Mouse (Mus musculus): ENCODE data around the gene Pgm2.
A peak's percentile ranks its signal among the peaks of the same experiment; 100 is the strongest.

Pgm2 gene

DNA sequence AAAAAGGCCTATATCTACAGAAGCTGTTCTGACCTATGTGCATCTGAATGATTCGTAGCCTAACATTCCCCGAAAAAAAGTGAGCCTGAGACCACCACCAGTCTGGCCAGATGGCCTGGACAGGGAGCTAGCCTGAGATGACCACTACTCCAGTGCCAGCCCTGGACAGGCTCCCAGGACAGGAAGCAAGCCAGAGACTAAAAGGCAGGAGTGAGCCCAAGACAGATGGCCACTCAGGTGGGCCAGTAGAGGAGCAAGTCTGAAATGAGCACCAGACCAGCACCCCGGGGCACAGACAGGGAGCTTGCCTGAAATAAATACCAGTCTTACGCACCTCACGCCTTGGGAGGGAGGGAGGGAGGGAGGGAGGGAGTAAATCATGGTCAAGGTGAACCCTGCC lies 51.6 kb downstream of the Pgm2 start:
- no peak for DNase-seq (ENCODE audit: low spot score in 2 of 2)

DNA sequence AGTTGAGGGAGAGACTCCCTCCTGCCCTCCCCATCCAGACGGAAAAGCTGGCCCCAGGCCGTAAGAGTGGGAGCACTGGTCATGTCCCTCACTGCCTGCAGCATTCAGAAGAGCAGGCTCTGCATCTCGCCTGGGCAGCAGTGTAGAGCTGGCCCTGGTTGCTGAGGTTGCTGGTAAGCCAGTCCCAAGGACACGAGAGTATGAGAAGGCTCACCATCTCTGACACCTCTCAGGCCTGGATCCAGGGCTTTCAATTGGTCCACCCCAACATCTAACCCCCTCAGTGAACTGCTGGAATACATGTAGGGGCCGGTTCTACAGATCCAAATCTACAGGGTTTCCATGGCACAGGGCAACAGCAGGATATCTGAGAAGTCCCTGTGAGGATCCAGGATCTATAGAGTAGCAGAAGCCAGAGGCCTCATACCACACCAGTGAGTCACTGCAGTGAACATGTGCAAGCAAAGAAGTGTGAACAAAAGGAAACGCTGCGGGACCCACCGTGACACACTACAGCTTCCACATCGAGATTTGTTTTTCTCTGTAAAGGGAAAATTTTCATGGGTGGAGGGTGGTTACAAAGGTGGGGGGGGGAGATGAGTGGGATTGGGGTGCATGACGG lies 53.7 kb downstream of the Pgm2 start:
- DNase-seq (ENCODE audit: low spot score in 2 of 2) = no peak

DNA sequence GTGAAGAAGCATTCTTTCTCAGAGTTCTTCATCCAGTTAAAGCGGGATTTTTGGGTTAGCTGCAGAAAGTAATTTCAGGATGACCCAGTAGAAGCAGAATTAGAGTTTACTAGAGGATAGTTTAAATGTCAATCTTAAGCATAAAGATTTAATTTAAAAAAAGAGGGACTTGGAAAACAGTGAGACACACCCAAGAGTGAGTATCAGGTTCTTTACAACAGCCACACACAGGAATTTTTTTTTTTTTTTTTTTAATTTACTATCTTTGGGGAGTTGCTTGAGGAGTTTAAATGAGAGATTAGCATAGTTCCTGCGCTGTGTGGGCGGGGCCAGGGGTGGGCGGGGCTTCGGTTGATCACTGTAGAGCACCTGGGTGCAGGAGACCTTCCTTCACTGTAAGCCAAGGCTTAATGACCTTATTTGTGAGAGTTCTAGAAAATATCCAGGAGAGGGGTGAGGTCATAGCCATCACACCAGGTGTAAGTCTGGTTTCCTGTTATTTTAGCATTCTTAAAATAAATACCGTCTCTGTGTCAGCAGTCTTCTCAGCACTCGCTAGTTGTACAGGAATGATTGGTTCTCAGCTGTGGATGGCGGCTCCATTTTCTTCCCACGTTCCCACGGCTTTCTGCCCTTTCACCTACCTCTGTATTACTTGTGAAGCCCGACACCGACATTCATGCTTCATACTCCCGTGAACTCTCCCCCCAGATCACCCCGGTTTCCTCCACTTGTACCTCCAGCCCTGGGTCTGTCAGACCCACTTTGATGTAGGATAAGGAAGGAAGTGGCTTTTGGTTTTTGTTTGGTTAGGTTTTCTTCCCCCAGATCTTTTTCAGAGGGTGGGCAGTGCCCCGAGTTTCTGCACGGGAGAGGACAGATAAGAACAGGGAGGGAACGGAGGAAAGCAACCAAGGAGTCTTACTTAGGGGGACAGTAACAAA lies 56.7 kb downstream of the Pgm2 start:
- peak; percentile 7 to 25 for DNase-seq (ENCODE audit: low spot score in 2 of 2)

DNA sequence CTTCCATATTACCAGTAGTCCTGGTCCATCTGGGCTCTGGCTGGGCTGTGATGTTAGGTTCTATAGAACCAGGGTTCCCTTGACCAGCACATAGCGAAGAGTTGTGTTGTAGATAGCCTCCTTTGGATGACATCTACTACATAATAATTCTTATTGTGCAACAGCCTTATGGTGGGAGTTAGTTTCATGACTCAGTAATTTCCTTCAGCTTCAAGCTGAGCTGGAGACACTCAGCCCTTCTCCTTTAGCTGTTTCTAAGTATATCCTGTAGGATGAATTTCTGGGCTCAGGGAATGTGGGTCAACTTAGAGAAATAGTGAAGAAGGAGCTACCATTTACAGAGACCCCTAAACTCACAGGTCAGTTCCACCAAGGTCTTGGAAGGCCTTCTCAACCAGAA lies 60.6 kb downstream of the Pgm2 start:
- no peak for DNase-seq (ENCODE audit: low spot score in 2 of 2)

DNA sequence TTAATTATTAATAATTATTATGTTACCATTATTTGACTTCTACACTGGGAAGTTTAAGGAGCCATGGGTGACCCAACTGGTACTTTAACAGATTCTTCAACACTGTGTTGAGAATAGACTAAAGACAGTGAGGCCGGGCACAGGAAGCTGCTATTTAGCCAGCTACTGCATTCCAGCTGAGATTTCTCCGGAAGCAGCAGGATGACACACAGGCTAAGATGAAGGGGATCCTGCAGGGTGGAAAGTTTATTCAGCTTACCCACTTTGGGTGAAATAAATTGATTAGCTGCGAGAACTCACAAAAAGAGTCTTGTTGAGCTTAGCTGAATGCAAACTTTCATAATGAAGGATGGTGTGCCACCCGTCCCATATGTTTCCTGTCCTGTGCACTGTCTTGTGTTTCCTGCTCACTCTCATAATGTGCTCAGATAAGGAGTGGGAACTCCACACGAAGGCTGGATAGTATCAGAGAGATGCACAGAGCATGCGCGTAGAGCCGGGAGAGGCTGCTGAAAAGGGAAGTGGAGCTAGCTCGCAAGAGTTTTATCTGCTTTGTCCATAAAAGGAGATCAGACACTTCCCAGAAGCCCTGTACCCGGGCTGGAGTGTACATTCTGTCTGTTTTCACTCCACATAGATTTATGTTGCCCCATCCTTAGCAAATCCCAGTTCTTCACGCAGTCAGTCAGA lies 63.3 kb downstream of the Pgm2 start, which contains the start of gene Tbc1d1:
Gene Tbc1d1 (plus strand): TSS at position 445 of the 690 bp plus-strand sequence.
- DNase-seq (ENCODE audit: low spot score in 2 of 2) = peak; percentile 10 to 53

DNA sequence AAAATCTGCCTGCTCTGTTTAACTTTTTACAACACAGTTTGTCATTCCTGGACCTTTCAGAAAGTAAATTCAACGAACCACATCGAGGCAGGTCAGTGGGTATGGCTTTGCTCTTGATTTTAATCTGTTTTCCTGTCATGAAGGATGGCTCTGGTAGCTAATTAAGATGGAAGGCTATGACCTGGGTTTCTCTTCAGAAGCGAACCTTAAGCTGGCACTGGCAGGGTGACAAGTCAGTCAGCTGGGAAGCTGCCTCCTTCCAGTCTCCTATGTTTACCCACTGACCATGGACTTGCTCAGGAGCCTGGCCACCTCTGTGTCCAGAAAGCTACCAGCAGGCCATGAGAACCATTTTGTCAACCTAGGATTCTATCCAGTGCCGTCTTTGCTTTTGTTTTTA lies 63.8 kb downstream of the Pgm2 start:
- DNase-seq (ENCODE audit: low spot score in 2 of 2) = no peak

DNA sequence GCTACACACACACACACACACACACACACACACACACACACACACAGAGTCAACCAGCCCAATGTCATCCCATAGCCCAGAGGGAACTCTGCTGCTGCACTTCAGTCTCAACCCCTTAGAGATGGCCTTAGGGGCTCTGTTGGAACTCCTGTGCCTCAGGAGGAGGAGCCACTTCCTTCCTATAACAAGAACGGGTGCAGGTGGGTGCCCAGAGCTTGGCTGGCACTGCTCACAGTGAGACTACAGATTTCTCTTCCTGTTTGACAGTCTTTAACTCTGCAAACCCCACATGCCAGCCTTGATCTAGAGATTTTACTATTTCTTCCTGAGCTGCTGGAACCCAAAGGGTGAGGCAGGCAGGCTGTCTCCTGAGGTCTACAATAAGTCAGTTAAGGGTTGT lies 65.2 kb downstream of the Pgm2 start:
- peak in 1 of 2 experiments; percentile 21 for DNase-seq (ENCODE audit: low spot score in 2 of 2)

DNA sequence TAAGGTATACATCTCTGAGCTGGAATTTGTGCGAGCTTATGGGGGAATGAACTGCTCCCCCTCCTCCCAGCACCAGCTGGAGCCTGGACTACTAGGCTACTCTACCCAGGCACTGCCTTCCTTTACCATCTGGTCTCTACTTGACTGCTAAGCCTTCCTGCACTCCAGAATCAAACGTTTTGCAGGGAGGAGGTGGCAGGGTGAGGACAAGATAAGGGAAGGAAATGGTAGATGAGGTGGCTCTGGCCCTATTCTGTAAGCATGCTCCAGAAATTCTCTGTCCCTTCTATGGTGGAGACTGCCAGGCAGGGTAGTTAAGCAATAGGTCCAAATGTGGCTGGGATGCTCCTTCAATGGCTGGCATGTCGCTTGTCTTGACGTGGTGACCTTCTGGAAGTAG lies 65.8 kb downstream of the Pgm2 start:
- DNase-seq (ENCODE audit: low spot score in 2 of 2) = no peak

DNA sequence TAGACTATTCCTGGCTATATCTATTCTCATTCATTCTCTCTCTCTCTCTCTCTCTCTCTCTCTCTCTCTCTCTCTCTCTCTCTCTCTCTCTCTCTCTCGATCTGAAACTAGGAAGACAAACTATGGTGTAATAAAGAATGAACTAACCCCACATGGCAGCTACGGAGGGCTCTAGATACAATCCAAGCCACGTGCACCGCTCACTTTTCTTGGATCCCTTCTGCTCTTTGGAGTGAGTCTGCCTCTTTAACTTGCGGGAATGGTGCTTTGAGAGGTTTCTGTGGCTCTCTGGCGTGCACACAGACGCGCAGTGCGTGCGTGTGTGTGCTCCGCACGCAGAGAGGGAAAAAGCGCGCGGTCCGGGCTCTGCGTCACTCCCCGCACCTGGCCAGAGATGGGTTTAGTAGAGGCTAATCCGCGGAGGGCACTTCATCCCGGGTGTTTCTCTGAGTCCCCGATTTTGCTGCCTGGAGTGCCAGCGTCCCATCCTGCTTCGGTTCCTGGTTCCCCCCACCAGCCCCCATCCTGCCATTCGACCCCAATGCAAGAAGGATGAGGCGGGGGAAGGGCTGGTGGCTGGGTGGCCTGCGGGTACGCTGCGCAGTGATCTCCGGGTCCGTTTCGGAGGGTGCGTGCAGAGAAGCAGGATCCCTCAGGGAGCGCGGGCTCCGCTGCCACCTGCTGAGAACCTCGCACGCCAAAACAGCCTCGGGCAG lies 66.5 kb downstream of the Pgm2 start:
- peak in 1 of 2 experiments; percentile 11 for DNase-seq (ENCODE audit: low spot score in 2 of 2)

DNA sequence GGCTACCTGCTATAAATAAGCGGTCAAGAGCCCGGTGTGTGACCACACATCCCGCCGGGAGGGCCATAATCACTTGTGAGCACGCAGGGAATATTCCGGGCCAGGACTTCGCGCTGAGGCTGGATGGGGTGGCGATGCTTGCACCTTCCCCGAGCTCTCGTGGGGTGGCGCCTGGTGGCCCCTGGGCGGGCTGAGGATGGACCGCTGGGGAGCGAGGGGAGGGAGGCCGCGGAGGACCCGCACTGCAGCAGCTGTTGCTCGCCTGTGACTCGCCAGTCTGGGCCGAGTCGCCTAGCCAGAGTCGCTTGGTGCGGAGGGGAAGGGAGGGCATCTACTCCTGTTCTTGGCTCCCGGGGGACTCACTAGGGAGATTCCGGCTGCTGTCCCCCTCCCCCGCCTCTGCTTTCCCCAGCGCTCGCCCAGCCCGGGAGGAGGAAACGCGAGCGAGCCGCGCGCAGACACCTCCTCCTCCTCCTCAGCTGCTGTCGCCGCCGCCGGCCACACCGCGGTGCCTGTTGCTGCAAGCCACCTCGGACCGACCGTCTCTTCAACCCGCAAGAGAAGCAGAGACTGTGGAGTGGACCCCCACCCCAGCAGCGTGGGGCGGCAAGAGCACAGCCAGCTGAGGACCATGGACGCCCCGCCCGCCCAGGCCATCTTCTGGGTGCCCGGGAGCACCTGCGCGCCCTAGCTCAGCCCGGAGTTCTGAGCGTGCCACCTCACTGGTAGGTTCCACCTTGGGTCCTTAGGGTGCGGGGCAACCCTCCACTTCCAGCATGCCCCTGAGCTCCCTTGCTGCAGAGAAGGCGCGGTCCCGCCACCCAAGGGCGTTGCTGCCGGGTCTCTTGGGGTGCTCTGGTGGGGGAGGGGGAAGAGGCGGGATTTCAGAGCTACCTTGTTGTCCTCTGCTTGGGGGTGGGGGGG lies 67.3 kb downstream of the Pgm2 start:
- DNase-seq (ENCODE audit: low spot score in 2 of 2) = peak; percentile 51 to 78

DNA sequence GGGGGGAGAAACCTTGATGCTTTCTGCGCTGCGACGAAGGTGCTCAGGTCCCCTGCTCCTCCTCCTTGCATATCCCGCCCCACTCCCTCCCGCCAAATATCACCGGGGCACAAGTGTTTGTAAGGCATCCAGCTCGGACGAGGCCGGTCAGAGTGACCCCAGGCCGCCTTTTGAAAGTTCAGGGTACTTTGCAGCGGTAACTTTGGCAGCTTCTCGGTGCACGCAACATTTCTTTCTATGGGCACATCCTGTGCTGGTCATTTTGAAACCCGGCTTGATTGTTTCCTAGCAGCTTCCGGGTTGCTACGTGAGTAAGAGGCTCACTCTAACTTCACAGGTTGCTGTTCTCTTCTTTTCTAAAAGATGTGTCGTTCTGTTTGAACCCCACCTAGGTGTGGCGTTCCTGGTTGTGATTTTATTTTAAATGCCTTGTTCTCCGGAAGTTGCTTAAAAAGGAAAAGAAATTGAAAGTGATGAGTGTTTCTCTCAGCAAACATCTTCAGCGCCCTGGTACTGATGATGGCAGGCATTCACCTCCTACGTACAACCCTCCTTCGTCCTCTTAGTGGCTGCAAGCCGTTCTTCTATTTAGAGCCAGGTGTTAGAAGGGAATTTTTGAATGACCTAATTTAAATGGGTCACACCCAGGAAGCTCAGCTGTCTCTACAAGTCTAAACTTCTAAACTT lies 68.1 kb downstream of the Pgm2 start:
- peak; percentile 65 to 66 for DNase-seq (ENCODE audit: low spot score in 2 of 2)

DNA sequence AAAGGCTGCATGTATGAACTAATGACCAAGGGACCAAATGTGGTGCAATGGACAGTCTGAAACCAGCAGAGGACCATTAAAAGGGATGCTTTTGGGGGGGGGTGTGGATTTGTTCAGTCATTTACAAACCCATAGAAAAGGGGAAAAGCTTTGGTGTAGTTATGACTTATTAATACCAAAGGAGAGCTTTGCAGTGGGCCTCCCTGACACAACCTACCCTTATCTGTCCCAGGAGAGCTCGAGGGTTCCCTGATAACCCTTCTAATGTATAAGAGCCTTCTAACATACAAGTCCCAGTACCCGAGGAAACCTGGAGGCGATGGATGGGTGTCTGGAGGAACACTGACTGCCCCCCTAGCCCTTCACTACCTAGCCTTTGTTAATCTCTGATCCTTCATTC lies 69.2 kb downstream of the Pgm2 start:
- DNase-seq (ENCODE audit: low spot score in 2 of 2) = no peak

DNA sequence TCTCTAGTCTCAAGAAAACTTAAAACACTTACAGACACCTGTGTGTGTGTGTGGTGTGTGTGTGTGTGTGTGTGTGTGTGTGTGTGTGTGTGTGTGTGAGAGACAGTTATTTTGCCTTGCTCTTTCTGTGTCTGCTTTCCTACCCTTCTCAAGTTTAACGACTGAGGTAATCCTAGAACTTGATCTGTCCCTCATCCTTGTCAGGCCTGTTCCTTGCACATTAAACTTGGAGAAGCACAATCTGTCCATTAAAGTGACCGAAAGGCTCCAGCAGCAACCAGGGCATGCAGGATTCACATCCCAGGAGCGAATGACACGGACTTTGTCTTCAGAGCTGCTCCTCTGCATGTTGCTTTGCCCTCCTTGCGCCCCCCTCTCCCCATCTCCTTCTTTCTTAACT lies 69.8 kb downstream of the Pgm2 start:
- DNase-seq (ENCODE audit: low spot score in 2 of 2) = no peak

DNA sequence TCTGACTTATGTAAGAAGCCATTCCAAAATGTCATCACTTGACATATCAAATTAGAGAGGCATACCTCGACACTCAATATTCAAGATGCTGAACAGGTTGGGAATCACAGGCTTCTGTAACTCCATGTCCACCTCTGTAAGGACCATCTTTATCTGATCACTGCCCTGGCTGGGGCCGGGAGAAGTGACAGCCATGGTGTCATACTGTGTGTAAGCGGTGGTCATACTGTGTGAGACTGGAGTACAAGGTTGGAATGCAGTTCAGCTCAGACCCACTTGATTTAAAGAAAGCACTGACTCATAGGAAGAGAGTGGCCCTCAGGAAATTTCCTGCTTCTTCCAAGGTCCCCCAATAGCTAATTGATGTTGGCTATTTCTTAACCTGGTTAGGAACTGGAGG lies 71.7 kb downstream of the Pgm2 start:
- DNase-seq (ENCODE audit: low spot score in 2 of 2) = no peak

DNA sequence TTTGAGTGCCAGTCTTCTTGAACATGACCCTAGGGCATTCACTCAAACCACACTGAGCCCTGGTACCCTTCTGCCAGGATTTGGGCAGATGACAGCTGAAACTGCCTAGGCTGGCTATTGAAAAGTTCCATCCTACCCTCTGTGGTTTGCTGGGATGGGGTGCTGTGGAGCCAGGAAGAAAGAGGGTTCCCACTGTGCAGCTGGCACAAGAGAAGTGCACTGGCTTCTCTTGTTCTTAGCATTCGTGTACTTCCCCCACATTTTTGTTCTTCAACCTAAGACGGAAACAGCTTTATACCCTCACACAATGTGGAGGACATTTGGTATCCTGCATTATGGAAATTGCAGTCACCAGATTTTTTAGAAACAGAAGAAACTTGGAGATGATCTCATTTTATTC lies 73.1 kb downstream of the Pgm2 start:
- no peak for DNase-seq (ENCODE audit: low spot score in 2 of 2)

DNA sequence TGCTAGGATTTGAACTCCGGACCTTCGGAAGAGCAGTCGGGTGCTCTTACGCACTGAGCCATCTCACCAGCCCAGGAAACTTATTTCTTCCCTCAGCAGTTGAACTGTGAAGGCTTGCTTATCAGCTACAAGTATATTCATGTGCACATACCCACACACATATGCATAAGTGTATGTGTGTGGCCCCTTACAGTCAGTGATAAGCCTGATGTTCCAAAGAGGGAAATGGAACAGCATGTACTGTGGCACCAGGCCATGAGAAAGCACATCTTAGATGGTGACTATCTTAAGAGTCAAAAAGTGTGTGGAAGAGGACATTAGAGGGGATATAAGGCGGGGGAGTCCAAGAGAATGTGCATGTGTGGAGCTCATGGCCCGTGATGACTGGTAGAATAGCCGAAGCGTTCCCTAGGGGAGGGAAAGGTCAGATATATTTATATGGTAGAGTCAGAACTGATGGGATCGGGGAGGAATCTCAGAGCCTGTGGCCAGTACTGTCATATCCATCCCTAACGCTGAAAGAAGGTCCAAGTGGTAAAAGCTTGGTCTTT lies 76.3 kb downstream of the Pgm2 start:
- no peak for DNase-seq (ENCODE audit: low spot score in 2 of 2)

DNA sequence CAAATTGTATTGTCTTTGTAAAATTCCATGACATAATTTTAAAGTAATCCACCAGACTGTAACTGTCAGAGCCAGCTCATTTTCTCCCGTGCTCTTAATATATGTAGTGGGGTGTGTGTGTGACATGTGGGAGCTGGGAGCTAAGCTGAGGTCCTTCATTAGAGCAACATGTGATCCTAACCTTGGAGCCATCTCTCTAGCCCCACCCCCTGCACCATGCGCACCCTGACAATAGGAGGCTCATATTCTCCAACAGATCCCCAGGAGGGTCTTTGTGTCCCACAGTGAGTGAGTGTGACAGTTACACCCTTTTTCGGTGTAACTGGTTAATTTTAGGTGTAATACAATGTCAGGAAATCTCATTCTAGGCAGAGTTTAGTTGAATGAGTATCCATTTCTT lies 80.1 kb downstream of the Pgm2 start:
- DNase-seq (ENCODE audit: low spot score in 2 of 2) = no peak

DNA sequence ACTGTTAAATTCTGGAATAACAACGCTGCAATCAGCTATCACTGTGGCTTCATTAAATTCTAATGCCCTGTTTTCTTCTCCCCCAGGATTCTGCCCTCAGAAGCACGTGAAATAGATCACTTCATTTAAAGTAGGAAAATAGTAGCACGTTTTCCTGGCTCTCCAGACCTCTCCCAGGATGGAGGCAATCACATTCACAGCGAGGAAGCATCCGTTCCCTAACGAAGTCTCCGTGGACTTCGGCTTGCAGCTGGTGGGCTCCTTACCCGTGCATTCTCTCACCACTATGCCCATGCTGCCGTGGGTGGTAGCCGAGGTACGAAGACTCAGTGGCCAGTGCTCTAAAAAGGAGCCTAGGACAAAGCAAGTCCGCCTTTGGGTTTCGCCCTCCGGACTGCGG lies 80.6 kb downstream of the Pgm2 start:
- no peak for DNase-seq (ENCODE audit: low spot score in 2 of 2)

DNA sequence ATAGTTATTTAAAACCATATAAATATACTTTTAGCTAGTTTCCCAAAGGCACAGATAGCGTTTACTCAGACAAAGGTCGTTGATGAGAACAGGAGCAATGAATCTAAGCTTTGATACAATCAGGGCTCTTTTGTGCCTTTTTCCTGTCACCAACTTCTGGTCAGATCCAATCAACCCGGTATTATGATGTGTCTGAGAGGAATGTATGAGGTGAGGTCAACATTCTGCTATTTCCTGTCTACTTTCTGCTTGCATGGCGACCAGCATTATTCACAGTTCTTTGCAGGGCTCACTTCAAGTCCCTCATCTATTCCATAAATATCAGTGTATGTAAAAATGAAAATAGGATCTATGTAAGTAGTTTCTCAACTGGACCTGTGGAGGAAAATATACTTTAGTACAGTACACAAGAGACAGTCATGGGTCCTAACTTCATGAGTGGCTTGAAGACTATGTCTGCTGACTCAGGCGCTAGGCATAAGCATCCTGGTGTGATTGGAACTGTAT lies 81.7 kb downstream of the Pgm2 start:
- DNase-seq (ENCODE audit: low spot score in 2 of 2) = no peak

Data from natural killer cell, adult 2 months (primary cell).